ENCODE assay signal across 9 mouse cellular contexts in genomic region chr6:129229774-129230578, GRCm38 (mm10). TPM values are rescaled to one million over a fixed set of nuclear protein-coding genes. Genes with fewer than 3 reads are reported as not detected.
DNase-seq lines count a peak whose midpoint lies in the region; ATAC-seq and TF ChIP-seq lines count a peak whose summit lies in the region.
"Had no signal": no experiment of that assay in that cellular context is flagged by ENCODE, and none has a peak within 500 bp of the region (broad histone marks: within the 10 kb centered on the region; RNA-seq: fewer than 3 reads in every experiment).

No protein-coding gene starts in this region.

- no peaks in the 10 kb centered on the region for H3K4me1 ChIP-seq in forebrain, embryonic 14.5 days (ENCODE audit: control insufficient read depth, insufficient read depth, low read length)
- H3K4me1 ChIP-seq in forebrain, embryonic 10.5 days: no peaks in the 10 kb centered on the region
- H3K4me1 ChIP-seq in kidney, embryonic 15.5 days: peaks cover 12% of the 10 kb centered on the region; the same call in 1 of the 2 replicates
- H3K4me1 ChIP-seq: limb, embryonic 12.5 days had no signal

- WGBS in forebrain, embryonic 14.5 days: 66% methylated on average over 3 of the region's 3 CpGs
- 77% methylated on average over 3 of the region's 3 CpGs for WGBS in forebrain, embryonic 10.5 days
- 56% methylated on average over 3 of the region's 3 CpGs for WGBS in kidney, embryonic 15.5 days

- no peaks in the 10 kb centered on the region for H3K9me3 ChIP-seq in forebrain, embryonic 14.5 days (replicated peaks; ENCODE audit: control insufficient read depth, low read length)
- H3K9me3 ChIP-seq in forebrain, embryonic 10.5 days: no peaks in the 10 kb centered on the region
- no peaks in the 10 kb centered on the region for H3K9me3 ChIP-seq in kidney, embryonic 15.5 days (replicated peaks)
- H3K9me3 ChIP-seq: limb, embryonic 12.5 days had no signal

- POLR2A ChIA-PET in Patski (lab: Charles Lee): interaction anchor here (1.0 to 1.6 kb wide), 6 partner anchors 11 to 49 kb away, joined by 4 to 9 read pairs (median 5); partner anchors contain the start of gene Clec2d

- no peak overlapping the region; the same call in 1 of the 2 replicates for H3K27ac ChIP-seq in forebrain, embryonic 14.5 days (ENCODE audit: low read depth, low read length)
- H3K27ac ChIP-seq in forebrain, embryonic 10.5 days: no peak overlapping the region
- H3K27ac ChIP-seq in kidney, embryonic 15.5 days: peak overlapping the region; percentile 89
- H3K27ac ChIP-seq: limb, embryonic 12.5 days had no signal

- H3K4me3 ChIP-seq in forebrain, embryonic 14.5 days (ENCODE audit: low read depth, low read length): no peak overlapping the region
- no peak overlapping the region for H3K4me3 ChIP-seq in forebrain, embryonic 10.5 days
- no peak overlapping the region for H3K4me3 ChIP-seq in kidney, embryonic 15.5 days (replicated peaks)
- H3K4me3 ChIP-seq: limb, embryonic 12.5 days had no signal

- CTCF ChIA-PET in Patski (lab: Charles Lee): interaction anchor here (1.0 to 3.9 kb wide), 5 partner anchors 8 to 49 kb away, joined by 3 to 23 read pairs (median 9); partner anchors contain the start of gene Clec2d

- H3K4me2 ChIP-seq in forebrain, embryonic 14.5 days (ENCODE audit: low read length): no peak overlapping the region
- no peak overlapping the region for H3K4me2 ChIP-seq in kidney, embryonic 15.5 days
- H3K4me2 ChIP-seq: limb, embryonic 12.5 days had no signal

- no peaks in the 10 kb centered on the region for H3K27me3 ChIP-seq in forebrain, embryonic 14.5 days (replicated peaks; ENCODE audit: control insufficient read depth, insufficient read depth, low read length)
- H3K27me3 ChIP-seq in forebrain, embryonic 10.5 days (ENCODE audit: poor library complexity, severe bottlenecking): no peaks in the 10 kb centered on the region
- no peaks in the 10 kb centered on the region for H3K27me3 ChIP-seq in Patski
- no peaks in the 10 kb centered on the region for H3K27me3 ChIP-seq in kidney, embryonic 15.5 days
- H3K27me3 ChIP-seq: limb, embryonic 12.5 days had no signal

- peak; percentile 18; the same call in 1 of the 2 replicates for ATAC-seq in forebrain, embryonic 14.5 days
- peak; percentile 42 for ATAC-seq in Patski
- ATAC-seq in kidney, embryonic 15.5 days (replicated peaks; ENCODE audit: low FRiP score): peak; percentile 85
- ATAC-seq in megakaryocyte progenitor cell, adult 5-6 weeks (replicated peaks; ENCODE audit: poor library complexity): peak; percentile 36

- no peak overlapping the region for H3K9ac ChIP-seq in forebrain, embryonic 14.5 days (ENCODE audit: low read length)
- no peak overlapping the region for H3K9ac ChIP-seq in kidney, embryonic 15.5 days
- H3K9ac ChIP-seq: limb, embryonic 12.5 days had no signal

- in situ Hi-C loops in Patski (cut with MboI; ENCODE audit: low pct_unique_long_range_greater_than_20kb): no loop called here

- TF ChIP-seq CTCF in Patski (IDR thresholded peaks at IDR 0.05): no peak

- no peaks in the 10 kb centered on the region for H3K36me3 ChIP-seq in forebrain, embryonic 14.5 days (ENCODE audit: control insufficient read depth, insufficient read depth, low read length)
- H3K36me3 ChIP-seq in forebrain, embryonic 10.5 days (replicated peaks): no peaks in the 10 kb centered on the region
- H3K36me3 ChIP-seq in kidney, embryonic 15.5 days: no peaks in the 10 kb centered on the region
- H3K36me3 ChIP-seq: limb, embryonic 12.5 days had no signal

- peak; percentile 65 for DNase-seq in forebrain, embryonic 14.5 days (ENCODE audit: low spot score)
- DNase-seq in forebrain, embryonic 10.5 days (ENCODE audit: extremely low spot score, low spot score): no peak
- no peak for DNase-seq in Patski (ENCODE audit: low read depth, low spot score)
- DNase-seq in heart, adult 11 months: peak; percentile 98
- no peak for DNase-seq in layer of hippocampus, adult 9-11 months
- DNase-seq in frontal cortex, postnatal 36 days (ENCODE audit: low spot score in 2 of 2): no peak

RNA-seq across cellular contexts. Expression of gene Cd69, which starts 45.3 kb away (rescaled TPM):
- not detected in 2 replicates for polyA plus RNA-seq in forebrain, embryonic 14.5 days (2014; fragmentation: Nextera tagmentation; extraction: Ambion mirVana)
- polyA plus RNA-seq in forebrain, embryonic 10.5 days (2016; fragmentation: Nextera tagmentation; extraction: Ambion mirVana): 0.09 and 0.11 TPM in 2 replicates
- polyA plus RNA-seq in Patski (2021): not detected
- polyA plus RNA-seq in kidney, embryonic 15.5 days (2015; fragmentation: Nextera tagmentation; extraction: Ambion mirVana): not detected in 2 replicates
- 128 and 146 TPM in 2 replicates for total RNA-seq in megakaryocyte progenitor cell, adult 5-6 weeks (2015)
- 109 and 150 TPM in 2 replicates for total RNA-seq in megakaryocyte progenitor cell, adult 5-6 weeks (2017)
- polyA plus RNA-seq: limb, embryonic 12.5 days had no signal

RNA-seq across cellular contexts. Expression of gene Clec2d, which starts 49.6 kb away (rescaled TPM):
- not detected in 2 replicates for polyA plus RNA-seq in forebrain, embryonic 14.5 days (2014; fragmentation: Nextera tagmentation; extraction: Ambion mirVana)
- polyA plus RNA-seq in forebrain, embryonic 10.5 days (2016; fragmentation: Nextera tagmentation; extraction: Ambion mirVana): not detected in 2 replicates
- 26.9 TPM for polyA plus RNA-seq in Patski (2021)
- polyA plus RNA-seq in kidney, embryonic 15.5 days (2015; fragmentation: Nextera tagmentation; extraction: Ambion mirVana): 0.51 and 1.1 TPM in 2 replicates
- total RNA-seq in megakaryocyte progenitor cell, adult 5-6 weeks (2015): 16.8 and 26.4 TPM in 2 replicates
- 101 and 118 TPM in 2 replicates for total RNA-seq in megakaryocyte progenitor cell, adult 5-6 weeks (2017)

Comparison
In these comparisons a context has a peak if more than half of its experiments do, and no peak if none do; other contexts are left out.
1. DNase-seq: peak in forebrain, embryonic 14.5 days (single experiment) and heart, adult 11 months (single experiment); none in forebrain, embryonic 10.5 days (single experiment), Patski (single experiment), layer of hippocampus, adult 9-11 months (single experiment) and frontal cortex, postnatal 36 days (0 of 2).
2. ATAC-seq: peak in every context shown above with its lines; median percentile 85 in kidney, embryonic 15.5 days; 42 in Patski; 36 in megakaryocyte progenitor cell, adult 5-6 weeks; 18 in forebrain, embryonic 14.5 days.
3. RNA of gene Clec2d, which starts 49.6 kb away (polyA plus RNA-seq): 26.9 TPM in Patski (single experiment); 0.51 to 1.1 TPM in kidney, embryonic 15.5 days, not detected in forebrain, embryonic 14.5 days and not detected in forebrain, embryonic 10.5 days; every median in the first group is over 10 times any median in the second.